Mouse (Mus musculus): ENCODE data around the gene Plod2.

Gene Plod2

DNA sequence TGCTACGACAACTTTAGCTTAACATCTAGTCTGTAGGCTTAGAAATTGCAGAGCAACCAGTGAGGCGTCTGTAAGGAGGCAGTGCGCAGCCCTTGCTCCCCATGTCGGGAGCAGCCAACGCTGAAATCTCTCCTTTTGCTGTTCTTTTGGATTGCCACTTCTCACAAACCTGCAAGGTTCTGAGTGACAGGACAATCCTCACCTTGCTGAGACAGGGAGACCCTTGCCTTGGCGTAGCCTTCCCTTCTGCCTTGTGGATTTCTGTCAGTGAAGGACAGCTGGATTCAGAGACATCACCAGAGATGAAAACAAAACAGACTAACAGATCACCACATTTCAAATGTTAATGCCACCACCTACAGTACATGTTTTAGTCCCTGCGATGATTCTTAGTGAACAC lies 5.8 kb downstream of the Plod2 start:
- H3K36me3 ChIP-seq (ENCODE audit: insufficient read depth, low read length): peaks cover 39% of the 10 kb centered on the region
- peaks cover 39% of the 10 kb centered on the region for H3K4me1 ChIP-seq (replicated peaks; ENCODE audit: low read depth, low read length)
- H3K27me3 ChIP-seq (ENCODE audit: insufficient read depth, low read length): no peaks in the 10 kb centered on the region
- TF ChIP-seq POU5F1 (IDR thresholded peaks at IDR 0.05; ENCODE audit: borderline replicate concordance, low read length) (no peak), NANOG (IDR thresholded peaks at IDR 0.05; ENCODE audit: borderline replicate concordance, low read length) (no peak), CTCF (conservative IDR thresholded peaks at IDR 0.05; ENCODE audit: low read length) (no peak)
- H3K4me3 ChIP-seq (replicated peaks; ENCODE audit: low read length): no peak overlapping the region
- H3K9me3 ChIP-seq (ENCODE audit: low read length): no peaks in the 10 kb centered on the region

DNA sequence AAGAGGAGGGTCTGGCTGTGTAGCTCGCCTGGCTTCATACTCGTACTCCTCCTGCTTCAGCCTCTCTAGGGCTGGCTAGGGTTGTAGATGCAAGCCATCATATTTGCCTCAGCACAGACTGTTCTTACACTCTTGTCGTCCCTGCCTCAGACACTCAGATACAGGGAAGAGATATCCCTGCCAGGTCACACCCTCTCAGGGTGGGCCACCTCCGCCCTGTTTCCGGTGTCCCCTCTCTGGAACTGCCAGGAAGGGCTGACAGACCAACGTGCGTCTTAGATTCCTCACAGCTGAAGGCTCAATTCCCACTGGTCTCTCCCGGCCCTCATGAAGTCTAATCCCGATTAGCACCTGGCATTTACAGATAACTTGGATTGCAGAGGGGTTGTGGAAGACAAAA lies 6.6 kb downstream of the Plod2 start:
- Histone ChIP-seq H3K4me1 (replicated peaks; ENCODE audit: low read depth, low read length) (peaks cover 35% of the 10 kb centered on the region), H3K36me3 (ENCODE audit: insufficient read depth, low read length) (peaks cover 39% of the 10 kb centered on the region), H3K4me3 (replicated peaks; ENCODE audit: low read length) (no peak overlapping the region), H3K9me3 (ENCODE audit: low read length) (no peaks in the 10 kb centered on the region), H3K27me3 (ENCODE audit: insufficient read depth, low read length) (no peaks in the 10 kb centered on the region)
- no peak for TF ChIP-seq CTCF (conservative IDR thresholded peaks at IDR 0.05; ENCODE audit: low read length)
- TF ChIP-seq NANOG (IDR thresholded peaks at IDR 0.05; ENCODE audit: borderline replicate concordance, low read length): no peak
- TF ChIP-seq POU5F1 (IDR thresholded peaks at IDR 0.05; ENCODE audit: borderline replicate concordance, low read length): no peak

GRCm38 (mm10) chr9:92549811-92550490 lies 7.9 kb downstream of the Plod2 start:
- Histone ChIP-seq H3K4me3 (replicated peaks; ENCODE audit: low read length) (no peak overlapping the region), H3K9me3 (ENCODE audit: low read length) (no peaks in the 10 kb centered on the region), H3K4me1 (replicated peaks; ENCODE audit: low read depth, low read length) (peaks cover 26% of the 10 kb centered on the region), H3K36me3 (ENCODE audit: insufficient read depth, low read length) (peaks cover 31% of the 10 kb centered on the region), H3K27me3 (ENCODE audit: insufficient read depth, low read length) (no peaks in the 10 kb centered on the region)
- no peak for TF ChIP-seq CTCF (conservative IDR thresholded peaks at IDR 0.05; ENCODE audit: low read length)
- no peak for TF ChIP-seq NANOG (IDR thresholded peaks at IDR 0.05; ENCODE audit: borderline replicate concordance, low read length)
- no peak for TF ChIP-seq POU5F1 (IDR thresholded peaks at IDR 0.05; ENCODE audit: borderline replicate concordance, low read length)

GRCm38 (mm10) chr9:92550981-92551380 lies 9.0 kb downstream of the Plod2 start:
- TF ChIP-seq CTCF (conservative IDR thresholded peaks at IDR 0.05; ENCODE audit: low read length): no peak
- no peak for TF ChIP-seq POU5F1 (IDR thresholded peaks at IDR 0.05; ENCODE audit: borderline replicate concordance, low read length)
- no peak for TF ChIP-seq NANOG (IDR thresholded peaks at IDR 0.05; ENCODE audit: borderline replicate concordance, low read length)
- H3K4me3 ChIP-seq (replicated peaks; ENCODE audit: low read length): no peak overlapping the region
- H3K36me3 ChIP-seq (ENCODE audit: insufficient read depth, low read length): peaks cover 22% of the 10 kb centered on the region
- no peaks in the 10 kb centered on the region for H3K9me3 ChIP-seq (ENCODE audit: low read length)
- H3K4me1 ChIP-seq (replicated peaks; ENCODE audit: low read depth, low read length): peaks cover 18% of the 10 kb centered on the region
- H3K27me3 ChIP-seq (ENCODE audit: insufficient read depth, low read length): no peaks in the 10 kb centered on the region

DNA sequence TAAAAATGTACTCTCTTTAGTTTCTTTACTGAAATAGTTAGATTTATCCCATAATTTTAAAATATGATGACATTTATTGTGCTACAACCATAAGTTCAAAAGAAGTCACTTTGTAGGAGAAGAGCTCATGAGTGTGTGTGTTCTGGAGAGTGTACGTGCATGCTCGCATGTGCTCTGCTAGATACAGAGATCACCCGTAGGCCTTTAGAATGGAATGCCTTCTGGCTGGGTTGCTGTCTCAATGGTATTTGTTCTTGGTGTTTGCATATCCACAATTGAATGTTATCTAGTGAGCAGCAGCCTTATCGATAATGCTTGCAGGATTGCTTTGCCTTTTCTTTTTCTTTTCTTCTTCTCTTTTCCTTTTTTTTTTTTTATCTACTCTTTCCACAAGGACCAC lies 9.6 kb downstream of the Plod2 start:
- Histone ChIP-seq H3K4me1 (replicated peaks; ENCODE audit: low read depth, low read length) (peaks cover 14% of the 10 kb centered on the region), H3K36me3 (ENCODE audit: insufficient read depth, low read length) (peaks cover 20% of the 10 kb centered on the region), H3K4me3 (replicated peaks; ENCODE audit: low read length) (no peak overlapping the region), H3K9me3 (ENCODE audit: low read length) (no peaks in the 10 kb centered on the region), H3K27me3 (ENCODE audit: insufficient read depth, low read length) (no peaks in the 10 kb centered on the region)
- no peak for TF ChIP-seq POU5F1 (IDR thresholded peaks at IDR 0.05; ENCODE audit: borderline replicate concordance, low read length)
- no peak for TF ChIP-seq NANOG (IDR thresholded peaks at IDR 0.05; ENCODE audit: borderline replicate concordance, low read length)

DNA sequence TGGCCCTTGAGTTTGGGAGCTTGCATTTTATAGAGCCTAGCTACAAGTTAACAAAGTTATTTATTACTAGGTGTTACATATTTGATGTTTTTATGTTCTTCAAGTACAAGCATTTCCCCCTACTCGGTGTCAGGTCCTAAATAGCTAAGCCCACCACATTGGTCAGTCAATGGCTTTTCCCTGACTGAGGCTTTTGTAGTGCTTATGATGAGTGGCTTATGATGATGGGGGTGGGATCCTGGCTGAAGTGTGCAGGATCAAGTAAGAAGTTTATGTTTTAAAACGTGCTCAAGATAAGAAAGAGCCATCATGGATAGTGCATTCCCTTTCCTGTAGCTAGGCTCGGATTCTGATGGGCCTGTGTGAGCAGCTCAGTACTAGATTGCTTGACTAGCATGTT lies 10.7 kb downstream of the Plod2 start:
- Histone ChIP-seq H3K4me3 (replicated peaks; ENCODE audit: low read length) (no peak overlapping the region), H3K4me1 (replicated peaks; ENCODE audit: low read depth, low read length) (peaks cover 14% of the 10 kb centered on the region), H3K9me3 (ENCODE audit: low read length) (no peaks in the 10 kb centered on the region), H3K36me3 (ENCODE audit: insufficient read depth, low read length) (peaks cover 18% of the 10 kb centered on the region), H3K27me3 (ENCODE audit: insufficient read depth, low read length) (no peaks in the 10 kb centered on the region)
- TF ChIP-seq CTCF (conservative IDR thresholded peaks at IDR 0.05; ENCODE audit: low read length) (no peak), POU5F1 (IDR thresholded peaks at IDR 0.05; ENCODE audit: borderline replicate concordance, low read length) (no peak), NANOG (IDR thresholded peaks at IDR 0.05; ENCODE audit: borderline replicate concordance, low read length) (no peak)

DNA sequence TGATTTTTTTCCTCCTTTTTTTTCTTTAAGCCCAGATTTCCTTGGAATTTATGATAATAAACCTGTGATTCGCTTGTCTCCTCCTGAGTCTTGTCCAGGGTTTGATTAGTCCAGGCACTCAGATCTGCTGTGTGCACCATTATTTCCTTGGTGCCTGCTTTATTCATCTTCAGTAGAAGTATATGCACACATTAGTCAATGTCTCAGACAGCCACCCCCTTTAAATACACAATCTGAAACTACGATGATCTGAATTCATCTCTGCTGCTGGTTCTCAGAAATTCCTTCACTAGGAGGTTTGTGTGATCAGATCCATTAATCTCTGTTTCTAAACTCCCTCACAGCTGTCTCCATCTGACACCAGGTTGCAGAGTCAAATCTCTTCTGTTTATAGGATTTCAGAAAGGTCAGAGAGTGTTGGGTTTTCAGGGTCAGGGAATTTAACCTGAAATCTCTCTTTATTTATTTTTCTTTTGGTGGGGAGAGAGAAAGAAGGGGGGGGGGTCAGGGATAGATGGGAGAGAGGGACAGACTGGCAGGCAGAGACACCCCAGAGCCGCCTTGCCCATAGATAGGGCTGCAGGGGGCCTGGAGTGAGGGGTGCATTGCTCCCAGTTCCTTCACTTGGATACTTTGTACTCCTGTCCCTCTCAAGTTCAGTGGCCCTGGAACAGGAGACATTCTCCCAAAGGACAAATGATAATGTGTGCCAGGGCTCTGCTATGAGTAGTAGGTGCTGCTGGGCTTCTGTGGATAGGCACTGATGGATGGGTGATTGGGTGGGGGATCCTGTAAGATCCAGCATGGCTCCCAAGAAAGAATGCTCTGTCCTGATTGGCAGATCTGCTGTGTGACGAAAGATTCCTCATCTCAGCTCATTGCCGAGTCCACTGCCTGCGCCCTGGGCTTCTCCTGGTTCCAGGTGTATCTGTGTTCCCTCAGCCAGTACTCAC lies 13.3 kb downstream of the Plod2 start:
- no peaks in the 10 kb centered on the region for H3K4me1 ChIP-seq (replicated peaks; ENCODE audit: low read depth, low read length)
- H3K36me3 ChIP-seq (ENCODE audit: insufficient read depth, low read length): no peaks in the 10 kb centered on the region
- TF ChIP-seq NANOG (IDR thresholded peaks at IDR 0.05; ENCODE audit: borderline replicate concordance, low read length): no peak
- no peak for TF ChIP-seq CTCF (conservative IDR thresholded peaks at IDR 0.05; ENCODE audit: low read length)
- TF ChIP-seq POU5F1 (IDR thresholded peaks at IDR 0.05; ENCODE audit: borderline replicate concordance, low read length): no peak
- no peaks in the 10 kb centered on the region for H3K9me3 ChIP-seq (ENCODE audit: low read length)
- H3K27me3 ChIP-seq (ENCODE audit: insufficient read depth, low read length): no peaks in the 10 kb centered on the region
- H3K4me3 ChIP-seq (replicated peaks; ENCODE audit: low read length): no peak overlapping the region

- Histone ChIP-seq H3K27me3 (ENCODE audit: insufficient read depth, low read length) (no peaks in the 10 kb centered on the region), H3K4me1 (replicated peaks; ENCODE audit: low read depth, low read length) (0 out of 2 replicates have a peak, but pooled peaks cover 3% of the 10 kb centered on the region), H3K9me3 (ENCODE audit: low read length) (no peaks in the 10 kb centered on the region), H3K36me3 (ENCODE audit: insufficient read depth, low read length) (0 out of 2 replicates have a peak, but pooled peaks cover 6% of the 10 kb centered on the region), H3K4me3 (replicated peaks; ENCODE audit: low read length) (no peak overlapping the region)
- TF ChIP-seq NANOG (IDR thresholded peaks at IDR 0.05; ENCODE audit: borderline replicate concordance, low read length) (no peak), POU5F1 (IDR thresholded peaks at IDR 0.05; ENCODE audit: borderline replicate concordance, low read length) (no peak), CTCF (conservative IDR thresholded peaks at IDR 0.05; ENCODE audit: low read length) (no peak)
These were observed 17.7 kb downstream of the Plod2 start for GRCm38 (mm10) chr9:92559750-92560149.

All from E14TG2a.4 (cell line).